Mouse (Mus musculus): ENCODE data around the gene Sec14l1.

Gene Sec14l1

DNA sequence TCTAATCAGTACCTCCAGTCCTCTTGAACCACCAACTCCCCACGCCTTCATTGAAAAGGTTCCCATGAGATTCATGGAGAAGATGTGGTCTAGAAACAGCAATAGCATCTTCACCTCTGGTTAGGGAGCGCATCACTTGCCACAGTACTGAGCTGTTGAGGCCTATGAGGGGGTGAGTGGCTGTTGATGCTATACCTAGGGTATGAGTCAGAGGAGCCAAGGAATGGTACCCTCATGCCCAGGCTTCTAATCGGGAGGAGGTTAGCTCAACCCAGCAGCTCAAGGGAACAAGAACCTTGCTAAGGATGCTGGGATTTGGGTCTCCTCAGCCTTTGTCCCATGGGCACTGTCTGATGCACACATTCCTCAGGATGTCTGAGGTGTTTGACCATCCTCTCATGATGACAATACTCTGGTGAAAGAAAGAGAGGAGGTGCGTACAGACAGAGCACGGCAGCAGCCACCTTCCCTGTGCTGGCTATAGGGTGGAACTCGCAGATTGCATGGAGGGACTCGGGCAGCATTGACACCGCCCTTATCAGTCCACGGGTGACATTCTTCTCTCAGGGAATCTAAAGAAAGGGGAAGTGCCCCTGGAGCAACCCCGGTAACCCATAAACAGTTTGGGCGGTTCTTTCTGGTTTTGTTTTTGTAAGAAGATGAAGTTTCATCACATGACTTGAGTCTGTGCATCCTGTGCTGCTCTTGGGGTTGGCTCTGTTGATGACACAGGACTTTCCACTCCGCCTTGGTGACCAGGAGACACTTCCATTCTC is 5.6 kb upstream of the Sec14l1 start:
- DNase-seq = no peak

DNA sequence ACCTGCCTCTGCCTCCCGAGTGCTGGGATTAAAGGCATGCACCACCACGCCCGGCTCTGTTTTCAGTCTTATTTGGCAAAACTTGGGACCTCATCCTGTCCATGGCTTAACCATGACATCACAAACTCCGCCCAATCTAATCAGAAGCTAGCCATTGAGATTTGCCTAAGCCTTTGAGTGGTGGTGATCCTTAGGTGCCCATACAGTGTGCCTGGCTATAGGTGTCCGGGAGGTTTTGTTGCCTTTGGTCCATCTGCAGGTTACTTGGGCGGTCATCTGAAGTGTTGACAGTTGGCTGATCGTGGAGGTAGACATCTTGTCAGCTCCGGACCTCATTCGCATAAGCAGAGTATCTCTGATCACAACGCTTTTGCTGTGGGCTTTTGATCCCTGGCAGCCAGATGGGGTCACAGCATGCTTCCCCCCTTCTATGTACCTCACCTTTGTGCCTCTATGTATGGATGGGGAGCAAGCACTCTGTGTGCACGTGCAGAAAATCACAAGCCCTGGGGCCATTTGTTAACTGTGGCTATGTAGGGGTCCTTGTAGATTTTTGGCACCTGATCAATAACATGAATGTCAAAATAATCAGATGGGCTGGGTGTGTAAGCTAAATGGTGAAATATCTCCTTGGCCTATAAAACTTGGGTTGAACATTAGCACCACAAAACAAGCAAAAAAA is 2.9 kb upstream of the Sec14l1 start:
- DNase-seq = no peak

DNA sequence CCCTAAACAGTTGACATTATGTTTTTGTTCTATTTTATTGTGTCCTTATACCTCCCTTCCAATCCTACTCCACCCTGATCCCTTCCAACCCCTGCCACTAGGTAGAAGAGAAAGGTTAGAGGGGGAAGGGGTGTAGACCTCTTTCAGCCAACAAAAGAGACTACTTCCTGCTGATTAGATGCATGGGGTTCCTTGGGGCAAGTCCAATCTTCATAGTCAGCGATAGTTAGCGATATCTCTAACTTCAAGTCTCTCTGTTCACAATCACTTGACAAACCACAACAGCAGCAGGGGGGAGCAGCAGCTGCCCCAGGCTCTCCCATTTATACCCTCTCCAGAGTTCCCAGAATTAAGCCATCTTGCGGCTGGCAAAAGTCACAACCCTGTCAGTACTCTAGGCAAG is 2.3 kb upstream of the Sec14l1 start:
- DNase-seq = no peak

DNA sequence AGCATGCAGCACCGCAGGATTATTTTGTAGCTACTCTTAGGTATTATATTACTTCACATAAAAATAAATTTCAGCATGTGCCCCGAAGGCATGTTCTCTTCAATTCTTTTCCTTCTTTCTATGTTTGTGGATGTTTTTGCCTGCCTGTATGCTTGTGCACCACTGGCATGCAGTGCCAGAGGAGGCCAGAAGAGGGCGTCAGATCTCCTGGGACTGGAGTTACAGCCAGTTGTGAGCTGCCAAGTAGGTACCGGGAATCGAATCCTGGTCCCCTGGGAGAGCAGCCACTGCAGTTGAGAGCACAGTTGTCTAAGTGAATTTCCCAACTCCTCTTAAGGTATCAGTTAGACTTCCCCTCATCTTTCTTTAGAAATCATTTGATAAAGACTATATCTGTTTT is 1.6 kb upstream of the Sec14l1 start:
- DNase-seq = no peak

DNA sequence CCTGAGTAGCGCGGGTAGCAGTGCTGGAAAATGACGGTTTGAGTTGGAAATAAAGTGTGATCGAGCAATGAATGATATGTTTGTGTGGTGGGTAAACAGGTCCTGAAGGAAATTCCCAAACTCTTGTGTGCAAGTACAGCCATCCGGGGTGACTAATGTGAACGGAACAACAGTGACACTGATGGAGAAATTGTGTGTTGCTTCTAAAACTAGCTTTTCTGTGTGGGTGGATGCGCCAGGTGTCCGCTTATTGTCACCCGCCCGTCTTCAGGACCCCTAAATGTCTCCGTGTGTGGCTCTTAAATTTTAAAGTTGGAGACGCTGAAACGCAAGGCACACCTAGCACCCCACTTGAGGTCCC is 757 bp upstream of the Sec14l1 start:
- no peak for DNase-seq

DNA sequence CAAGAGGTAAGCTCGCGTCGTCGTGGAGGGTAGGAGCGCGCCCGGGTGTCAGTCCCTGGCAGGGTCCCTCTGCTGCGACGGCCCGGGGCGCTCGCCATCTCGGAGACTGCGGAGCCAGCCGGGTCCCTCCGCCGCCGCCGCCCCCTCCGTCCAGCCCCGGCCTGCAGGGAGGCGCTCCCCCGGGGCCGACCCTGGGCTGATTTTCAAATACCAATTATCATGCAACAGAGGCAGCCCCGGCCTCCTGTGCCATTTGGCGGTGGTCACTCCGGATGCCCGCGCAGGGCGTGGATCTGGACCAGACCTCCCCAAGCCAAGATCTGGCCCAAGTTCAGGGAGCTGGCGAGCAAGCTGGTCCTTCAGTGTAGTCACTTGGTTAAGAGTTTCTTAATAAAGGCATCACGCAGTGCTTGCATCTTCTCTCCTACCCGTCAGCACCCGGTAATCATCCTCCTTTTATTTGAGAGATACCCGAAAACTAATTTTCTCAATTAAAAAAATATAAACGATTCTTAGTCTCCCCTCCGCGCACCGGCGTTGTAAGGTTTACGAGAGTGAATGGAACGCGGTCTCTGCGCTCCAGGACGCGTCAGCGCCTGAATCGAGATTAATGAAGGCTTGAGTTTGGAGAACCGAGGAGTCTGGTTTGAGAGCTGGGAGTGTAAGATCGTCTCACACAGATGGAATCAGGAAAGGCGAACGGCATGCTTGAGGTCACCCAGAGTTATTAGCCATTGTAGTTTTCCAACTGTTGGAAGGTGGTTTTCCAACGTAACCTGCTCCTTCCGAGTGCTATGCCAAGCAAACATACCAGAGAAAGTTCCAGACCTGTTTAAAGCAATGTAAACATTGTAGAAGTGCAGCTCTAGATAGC is 615 bp downstream of the Sec14l1 start:
- peak; percentile 84 for DNase-seq

DNA sequence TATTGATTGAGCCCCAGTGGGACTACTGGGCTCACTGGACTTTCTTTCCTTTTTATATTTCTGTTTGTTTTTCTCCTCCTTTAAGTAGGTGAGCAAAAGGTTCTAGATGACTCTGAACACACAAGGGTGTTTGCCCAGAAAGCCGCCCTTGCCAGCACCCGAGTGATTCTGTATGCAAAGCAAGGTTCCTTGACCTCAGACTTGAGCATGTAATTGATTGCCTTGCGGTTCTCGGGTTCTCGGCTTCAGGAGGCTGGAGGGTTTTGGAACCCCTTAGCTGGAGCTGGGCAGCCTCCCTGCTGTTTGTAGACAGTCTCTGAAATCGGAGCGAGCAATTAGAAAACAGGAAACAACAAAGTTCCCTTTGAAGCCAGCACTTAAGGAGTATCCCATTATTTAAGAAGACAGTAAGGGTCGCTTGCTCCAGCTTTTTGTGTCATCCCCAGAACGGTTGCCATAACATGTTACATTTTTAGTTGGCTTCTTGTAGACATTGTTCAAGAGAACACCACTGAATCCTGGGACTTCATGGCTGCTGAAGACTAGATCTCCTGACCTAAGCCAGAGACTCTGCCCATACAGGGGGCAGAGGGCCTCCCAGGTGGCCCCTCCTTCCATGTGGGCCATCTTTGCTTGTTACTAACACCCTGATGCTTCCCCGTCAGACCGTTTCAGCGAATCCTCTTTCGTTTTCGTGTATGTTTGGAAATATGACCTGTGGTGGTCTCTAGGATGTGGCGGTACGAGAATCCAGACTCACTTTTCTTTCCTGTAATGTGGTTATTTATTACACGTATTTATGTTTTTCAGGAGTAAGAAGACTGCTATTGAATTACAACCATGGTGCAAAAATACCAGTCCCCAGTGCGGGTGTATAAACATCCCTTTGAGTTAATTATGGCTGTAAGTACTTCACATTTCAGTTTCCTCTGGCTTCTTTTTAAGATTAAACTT is 1.7 kb downstream of the Sec14l1 start:
- DNase-seq = peak; percentile 33

DNA sequence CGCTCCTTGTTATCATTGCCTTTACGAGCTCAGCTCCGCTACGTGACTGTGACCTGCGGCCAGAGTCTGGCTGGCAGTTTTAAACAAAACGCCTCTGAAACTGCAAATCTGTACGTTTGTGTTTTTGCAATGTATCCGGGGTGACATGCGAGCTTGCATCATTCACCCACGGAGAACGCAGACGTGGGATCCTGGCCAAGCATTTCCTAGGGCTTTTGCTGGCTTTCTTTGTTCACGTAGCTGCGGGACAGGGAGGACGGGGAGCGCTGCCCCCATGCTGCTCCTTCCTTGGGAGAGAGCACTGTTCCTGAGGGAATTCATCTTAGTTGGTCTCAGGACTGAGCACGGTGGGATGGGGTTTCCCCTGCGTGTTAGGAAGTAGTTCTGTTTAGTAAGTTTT is 2.4 kb downstream of the Sec14l1 start:
- peak; percentile 46 for DNase-seq

DNA sequence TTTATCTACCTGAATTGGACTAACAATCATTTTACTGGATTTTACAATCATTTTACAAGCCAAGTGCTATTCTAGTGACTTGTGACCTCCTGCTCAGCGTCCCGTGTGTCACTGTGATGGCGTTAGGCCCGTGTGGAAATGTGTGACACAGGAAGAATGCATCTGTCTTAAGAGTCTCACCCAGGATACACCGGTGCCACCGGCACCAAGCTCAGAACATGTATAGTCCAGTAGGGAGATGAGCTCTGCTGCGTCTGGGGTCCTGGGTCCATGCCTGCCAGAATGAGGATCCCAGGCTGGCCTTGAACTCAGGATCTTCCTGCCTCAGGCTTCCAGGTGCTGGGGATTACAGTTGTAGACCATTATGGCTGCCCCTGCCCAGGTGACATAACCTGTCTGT is 2.8 kb downstream of the Sec14l1 start:
- DNase-seq = no peak

DNA sequence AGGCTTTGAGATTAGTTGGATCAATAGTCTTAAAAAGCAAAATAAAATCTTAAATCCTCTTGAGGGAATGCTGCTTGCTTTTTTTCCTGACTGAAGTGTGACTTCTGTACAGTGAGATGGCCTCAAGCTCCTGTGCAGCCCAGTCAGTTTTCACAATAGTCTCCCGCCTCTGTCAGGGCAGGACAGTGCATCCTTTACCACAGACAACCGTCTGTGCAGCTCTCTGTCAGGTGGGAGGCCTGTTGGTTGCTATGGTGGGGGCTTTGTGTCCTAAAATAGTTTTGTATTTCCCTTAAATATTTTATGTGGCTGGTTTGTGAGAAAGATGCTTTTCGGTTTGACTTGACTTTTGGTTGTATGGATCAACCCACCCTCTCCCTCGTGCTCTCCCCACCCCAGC is 3.3 kb downstream of the Sec14l1 start:
- no peak for DNase-seq

DNA sequence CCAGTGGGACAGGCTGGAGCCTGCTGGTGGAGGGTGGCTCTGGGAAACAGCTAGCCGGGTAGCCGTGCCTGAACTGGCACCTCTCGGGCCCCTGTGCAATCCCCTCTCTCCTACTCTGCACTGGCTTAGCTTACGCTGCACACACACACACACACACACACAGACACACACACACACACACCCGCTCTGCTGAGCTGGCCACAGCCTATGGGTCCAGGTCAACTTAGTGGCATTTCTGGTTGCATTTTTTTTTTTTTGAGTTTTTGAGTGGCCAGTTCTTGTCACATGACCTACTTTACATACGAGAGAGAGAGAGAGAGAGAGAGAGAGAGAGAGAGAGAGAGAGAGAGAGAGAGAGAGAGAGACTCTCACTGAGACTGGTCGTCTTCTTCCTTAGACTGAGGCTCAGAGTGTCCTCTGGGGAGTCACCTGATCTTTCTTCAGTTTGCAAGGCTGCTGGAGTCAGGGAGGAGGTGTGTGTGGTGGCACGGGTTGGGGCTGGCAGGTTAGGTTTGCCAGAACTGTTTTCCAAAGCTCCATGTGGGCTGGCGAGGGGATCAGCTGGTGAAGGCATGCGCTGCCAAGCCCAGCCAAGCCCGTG is 3.9 kb downstream of the Sec14l1 start:
- peak; percentile 84 for DNase-seq

DNA sequence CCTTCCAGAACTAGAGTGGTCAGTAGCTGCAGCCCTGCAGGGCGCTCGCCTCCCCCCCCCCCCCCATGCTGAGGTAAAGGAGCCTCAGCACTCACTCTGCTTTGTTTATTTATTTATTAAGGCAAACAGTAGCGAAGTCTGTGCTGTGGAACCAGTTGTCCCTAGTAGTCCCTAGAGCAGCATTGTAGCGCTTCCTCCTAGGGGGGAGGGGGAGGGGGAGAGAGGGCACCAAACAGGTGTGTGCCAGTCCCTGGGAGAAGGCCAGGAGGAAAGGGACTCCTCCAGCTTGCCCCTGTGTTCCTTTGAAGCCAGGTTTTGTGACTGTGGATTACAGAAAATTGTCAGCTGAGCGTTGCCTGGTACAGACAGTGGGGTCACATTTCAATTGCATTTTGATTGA is 4.8 kb downstream of the Sec14l1 start:
- DNase-seq = no peak

DNA sequence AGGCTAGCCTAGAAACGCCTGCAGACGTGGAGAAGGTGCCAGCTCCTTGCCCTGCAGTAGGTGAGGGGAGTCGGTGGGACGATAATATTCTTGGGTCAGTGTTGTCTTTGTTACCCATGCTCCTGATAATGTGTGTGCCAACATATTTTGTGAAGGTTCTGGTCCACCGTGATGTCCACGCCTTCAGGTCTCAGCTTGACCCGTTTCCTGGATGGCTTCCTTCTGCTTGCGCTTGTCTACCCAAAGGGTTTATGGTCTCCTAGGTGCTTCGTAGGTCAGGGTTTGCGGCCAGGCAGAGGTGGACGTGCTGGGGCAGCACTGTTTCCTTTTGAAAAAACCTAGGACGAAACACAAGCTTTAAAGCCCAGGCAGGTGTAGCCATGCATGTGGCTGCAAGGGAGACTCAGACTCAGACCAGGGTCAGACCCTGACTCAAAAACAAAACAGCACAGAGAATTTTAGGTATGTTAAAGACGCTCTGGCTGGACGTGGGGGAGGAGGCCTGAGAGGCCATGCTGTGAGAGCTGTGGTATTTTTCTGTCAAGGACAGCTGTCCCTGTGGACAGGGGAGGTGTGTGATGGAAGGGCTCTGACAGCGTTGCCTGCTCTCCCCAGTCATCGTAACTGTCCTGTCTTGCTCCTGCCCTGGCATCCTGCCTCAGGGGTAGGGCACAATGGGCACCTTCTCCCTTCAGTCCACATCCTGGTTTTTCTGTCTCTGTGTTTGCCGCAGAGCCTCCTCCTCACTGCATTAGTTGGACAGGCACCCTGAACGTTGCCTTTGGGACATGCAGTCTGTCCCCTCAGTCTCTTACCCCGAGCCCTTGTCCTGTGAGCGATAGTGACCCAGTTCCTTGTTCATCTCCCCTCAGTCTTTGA is 5.6 kb downstream of the Sec14l1 start:
- peak; percentile 55 for DNase-seq

DNA sequence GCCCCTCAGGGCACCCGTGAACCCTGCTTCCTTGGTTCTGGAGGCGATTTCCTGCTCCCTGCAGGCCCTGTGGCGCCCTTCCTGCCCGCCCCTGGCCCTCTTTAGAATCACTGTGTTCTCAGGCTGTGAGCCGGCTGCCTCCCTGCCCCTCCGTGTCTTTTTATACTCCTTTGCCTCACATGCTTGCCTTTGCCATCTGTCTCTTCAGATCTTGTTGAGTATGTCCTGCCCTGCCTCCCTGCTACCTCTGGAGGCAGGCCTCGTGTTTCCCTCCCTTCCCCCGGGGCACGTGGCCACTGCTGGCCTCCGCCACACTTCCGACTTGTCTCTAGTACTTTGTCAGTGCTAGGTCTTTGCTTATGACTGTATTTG is 6.2 kb downstream of the Sec14l1 start:
- peak; percentile 67 for DNase-seq

DNA sequence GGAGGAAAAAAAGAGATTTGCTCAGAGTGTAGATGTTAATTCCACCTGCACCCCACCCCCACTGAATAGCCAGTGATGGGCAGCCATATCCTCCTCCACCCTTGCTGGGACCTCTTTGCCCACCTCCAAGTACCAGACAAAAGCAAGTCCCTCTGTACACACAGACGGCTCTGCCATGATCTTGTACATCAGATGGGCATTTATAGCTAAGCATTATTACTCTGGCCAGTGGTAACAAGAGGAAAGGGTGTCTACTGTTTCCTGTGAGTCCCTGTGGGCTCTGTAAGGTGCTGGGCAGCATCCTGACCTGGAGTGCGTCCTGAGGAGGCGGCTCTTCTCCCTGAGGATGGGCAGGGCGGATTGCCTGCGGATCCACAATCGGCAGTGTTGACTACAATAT is 7.0 kb downstream of the Sec14l1 start:
- no peak for DNase-seq

DNA sequence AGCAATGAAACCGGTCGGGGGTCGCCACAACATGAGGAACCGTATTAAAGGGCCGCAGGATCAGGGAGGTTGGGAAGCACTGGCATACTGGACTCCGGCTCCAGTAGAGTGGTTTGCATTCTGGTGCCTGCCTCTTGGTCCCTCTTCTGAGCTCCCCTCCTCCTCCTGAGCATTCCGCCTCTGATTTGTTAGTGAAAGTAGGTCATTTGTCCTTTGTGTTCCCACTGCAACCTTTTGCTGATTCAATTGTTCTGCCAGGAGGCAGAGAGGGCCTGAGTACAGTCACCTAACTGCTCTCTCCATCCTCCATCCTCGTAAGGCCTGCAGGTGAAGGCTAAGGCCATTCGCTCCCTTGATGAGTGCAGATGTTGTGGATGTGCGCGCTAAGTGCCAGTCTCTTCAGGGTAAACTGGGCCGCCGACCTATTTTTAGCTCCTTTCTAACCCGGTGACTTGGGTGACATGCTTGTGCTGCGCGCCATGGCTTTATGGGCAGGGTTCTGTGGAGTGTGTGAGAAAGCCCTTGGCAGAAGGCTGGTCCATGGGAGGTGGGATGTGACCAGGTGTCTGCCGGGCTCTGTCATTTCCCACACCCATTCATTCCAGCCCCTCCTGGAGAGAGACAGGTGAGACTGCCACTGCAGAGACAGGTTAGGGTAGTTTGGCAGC is 8.6 kb downstream of the Sec14l1 start:
- peak; percentile 73 for DNase-seq

DNA sequence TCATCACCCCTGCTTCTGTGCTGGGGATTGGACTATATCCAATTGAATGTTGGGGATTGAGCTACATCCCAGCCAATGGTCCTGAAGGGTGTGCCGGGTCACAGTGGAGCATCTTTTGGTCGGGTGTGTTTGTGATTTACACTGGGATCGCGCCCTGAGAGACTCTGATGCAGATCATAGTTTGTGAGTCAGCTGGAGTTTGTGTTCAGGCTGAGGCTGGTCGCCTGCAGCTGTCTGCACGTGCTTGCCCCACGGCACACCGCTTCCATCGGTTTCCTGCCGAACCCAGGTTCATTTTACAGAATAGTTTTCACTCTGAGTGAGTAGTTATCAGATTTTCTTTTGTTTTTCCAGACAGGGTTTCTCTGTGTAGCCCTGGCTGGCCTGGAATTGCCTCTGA is 9.6 kb downstream of the Sec14l1 start:
- DNase-seq = no peak

DNA sequence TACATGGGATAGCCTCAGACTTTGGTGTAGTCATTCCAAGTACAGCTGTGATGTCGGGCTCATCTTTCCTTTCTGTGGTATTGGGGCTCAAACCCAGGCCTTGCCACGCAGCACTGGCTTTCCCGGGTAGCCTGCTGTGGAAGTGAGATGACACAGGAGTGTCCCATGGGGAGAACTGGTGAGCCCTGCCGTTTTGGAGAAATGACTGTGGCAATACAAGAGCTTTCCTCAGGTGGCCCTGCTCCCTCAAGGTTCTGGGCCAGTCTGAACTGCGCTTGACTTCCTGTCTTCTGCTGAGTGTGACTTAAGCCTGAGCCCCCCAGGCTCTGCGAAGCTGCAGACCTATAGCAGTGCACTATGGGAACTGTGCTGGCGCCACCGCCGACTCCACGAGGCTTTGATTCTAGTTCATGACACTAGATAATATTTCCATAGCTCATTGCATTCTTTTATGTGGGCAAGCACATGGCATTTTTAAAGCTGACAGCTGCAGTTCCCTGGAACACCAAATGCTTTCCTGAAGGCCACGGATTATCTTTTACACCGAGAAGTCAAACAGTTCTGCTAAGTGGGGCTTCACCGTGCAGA is 12.4 kb downstream of the Sec14l1 start:
- no peak for DNase-seq

DNA sequence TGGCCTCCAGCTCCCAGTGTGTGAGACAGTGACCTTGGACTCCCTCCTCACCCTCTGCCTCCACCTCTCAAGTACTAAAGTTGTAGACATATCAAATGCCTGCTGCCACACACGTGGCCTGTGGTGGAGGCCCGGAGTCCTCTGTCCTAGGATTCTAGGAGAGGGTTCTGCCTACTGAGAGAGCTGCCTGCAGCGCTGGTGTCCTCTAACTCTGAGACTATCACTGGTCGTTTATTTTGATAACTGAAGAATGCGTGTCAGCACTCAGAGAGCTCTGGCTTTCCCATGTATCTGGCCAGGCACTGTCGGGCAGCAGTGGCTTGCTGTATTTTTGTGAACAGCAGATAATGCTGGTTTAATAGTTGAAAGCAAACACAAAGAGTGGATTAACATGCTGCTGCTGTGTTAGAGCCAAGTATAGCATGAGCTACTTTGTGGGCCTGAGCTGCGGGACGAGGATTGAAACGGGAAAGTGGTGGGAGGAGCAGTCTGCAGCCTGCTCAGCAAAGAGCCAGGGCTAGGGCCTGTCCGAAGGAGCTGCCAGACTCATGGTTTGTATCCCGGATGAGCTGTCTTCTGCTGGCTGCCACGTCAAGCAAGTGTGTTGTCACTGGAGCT is 13.1 kb downstream of the Sec14l1 start:
- no peak for DNase-seq

DNA sequence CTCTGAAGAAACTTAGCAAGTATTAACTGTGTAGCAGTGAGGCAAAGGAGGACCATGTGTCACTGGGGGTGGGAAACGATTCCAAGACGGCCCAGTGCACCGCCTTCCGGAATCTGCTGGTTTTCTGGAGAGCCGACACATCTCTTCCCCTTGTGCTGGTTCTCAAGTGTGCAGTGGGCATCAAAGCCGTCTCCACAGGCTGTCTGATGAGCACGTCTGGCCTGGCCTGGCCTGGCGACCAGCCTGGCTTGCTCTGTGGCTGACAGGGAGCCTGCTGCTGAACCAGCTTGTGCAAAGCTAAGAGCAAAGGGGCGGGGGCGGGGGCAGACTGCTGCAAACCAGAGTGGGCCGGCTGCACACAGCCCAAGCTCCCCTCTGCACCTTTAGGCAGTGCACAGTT is 14.5 kb downstream of the Sec14l1 start:
- DNase-seq = peak; percentile 57

Measured in cerebellum, adult 8-10 months (tissue).